13 mouse cellular contexts compared by ENCODE assay signal in the genomic region with DNA sequence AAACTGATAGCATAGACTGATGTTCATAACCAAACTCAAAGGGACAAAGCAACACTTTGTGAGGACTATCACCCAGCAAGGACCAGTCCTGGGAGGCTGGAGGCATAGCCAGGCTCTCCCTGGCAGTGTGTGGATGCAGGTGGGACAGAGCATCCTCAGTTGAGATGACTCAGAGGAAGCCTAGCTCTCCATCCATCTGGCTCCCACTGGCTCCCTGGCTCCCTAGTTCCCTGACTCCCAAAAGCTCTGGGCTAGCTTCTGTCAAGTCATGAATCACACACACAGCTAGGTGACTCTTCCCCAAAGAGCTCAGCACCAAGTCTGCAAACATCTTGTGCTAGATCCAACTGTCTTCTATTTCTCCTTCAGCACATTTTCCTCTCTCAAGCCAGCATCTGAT.
DNase-seq lines count a peak whose midpoint lies in the region.
"Had no signal": no experiment of that assay in that cellular context is flagged by ENCODE, and none has a peak within 500 bp of the region (broad histone marks: within the 10 kb centered on the region; RNA-seq: fewer than 3 reads in every experiment).

No protein-coding gene starts in this region.

- peak; percentile 38 to 73 for DNase-seq in frontal cortex, adult 2 months (ENCODE audit: extremely low spot score in 1 of 2, low spot score in 1 of 2)
- no peak for DNase-seq in frontal cortex, postnatal 14 days (ENCODE audit: low spot score in 2 of 2)
- DNase-seq in left cerebral cortex, adult 18-20 months (ENCODE audit: low spot score in 2 of 2), result peak; percentile 47 to 49
- DNase-seq in left cerebral cortex, postnatal 10 days (ENCODE audit: extremely low spot score in 1 of 2, low spot score in 2 of 2), result no peak
- peak; percentile 54 for DNase-seq in layer of hippocampus, adult 9-11 months
- DNase-seq in left cerebral cortex, postnatal 25 days (ENCODE audit: low spot score in 2 of 2), result peak; percentile 20 to 86
- DNase-seq in Muller cell, postnatal 12 days (ENCODE audit: inconsistent ontology term), result no peak
- DNase-seq: heart, adult 11 months; heart, postnatal 4 days; kidney, adult 18-20 months; kidney, postnatal 14 days; lung, postnatal 36 days; thymus, postnatal 25 days had no signal

- intact Hi-C loops in left cerebral cortex, postnatal 10 days (cut with DNase I), result no loop called here
- intact Hi-C loops in left cerebral cortex, postnatal 25 days (cut with DNase I), result no loop called here

Comparison
In these comparisons a context has a peak if more than half of its experiments do, and no peak if none do; other contexts are left out.
1. DNase-seq: peak in frontal cortex, adult 2 months (2 of 2), left cerebral cortex, adult 18-20 months (2 of 2), layer of hippocampus, adult 9-11 months (single experiment) and left cerebral cortex, postnatal 25 days (2 of 2); none in frontal cortex, postnatal 14 days (0 of 2), left cerebral cortex, postnatal 10 days (0 of 2) and Muller cell, postnatal 12 days (single experiment).